Mouse (Mus musculus): ENCODE data around the gene Pgp. TPM values are rescaled to one million over a fixed set of nuclear protein-coding genes. Genes with fewer than 3 reads are reported as not detected.
"Not testable (repeated sequence)": the region's sequence is repeated elsewhere in the genome, so short reads cannot be mapped to it uniquely, and the experiment has no call there.

The Pgp gene
- total RNA-seq, 1 experiment from 2014 or later: 8.8 TPM

DNA sequence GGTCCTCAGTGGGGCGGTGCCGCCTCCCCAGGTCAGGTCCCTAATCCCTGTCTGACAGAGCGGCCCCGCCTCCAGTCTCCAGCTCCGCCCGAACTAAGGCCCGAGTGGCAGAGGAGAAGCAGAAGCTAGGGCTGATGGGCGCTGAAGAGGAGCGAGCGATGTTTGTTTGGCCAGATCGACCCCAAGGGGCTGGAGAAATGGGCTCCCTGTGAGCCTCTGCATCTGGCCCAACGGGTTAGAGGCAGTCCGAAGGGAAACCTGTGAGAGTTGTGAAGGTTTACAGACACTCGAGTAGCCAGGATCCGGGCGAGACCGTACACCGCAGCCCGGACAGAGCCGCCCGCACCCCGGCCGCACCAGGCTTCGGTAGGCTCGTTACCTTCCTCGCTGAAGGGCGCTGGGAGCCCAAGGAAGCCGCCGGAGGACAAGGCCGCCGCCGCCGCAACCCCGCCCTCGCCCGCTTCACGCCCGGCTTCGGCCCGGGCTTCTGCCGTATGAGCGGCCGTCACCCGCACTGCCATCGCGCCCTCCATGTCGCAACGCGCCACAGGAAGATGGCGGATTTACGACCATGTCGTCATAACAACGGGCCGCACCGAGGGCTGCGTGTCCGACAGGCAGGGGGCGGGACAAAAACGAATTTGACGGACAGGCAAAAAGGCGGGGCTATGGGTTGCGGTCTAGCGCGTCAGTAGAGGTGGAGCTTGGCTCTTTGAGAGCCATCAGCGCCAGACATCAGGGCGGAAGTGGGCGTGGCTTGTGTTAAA, 15.3 kb upstream of the Pgp start:
- ATAC-seq (ENCODE audit: extremely low read depth, insufficient number of reproducible peaks, low FRiP score, poor library complexity, severe bottlenecking): peak; percentile 97

DNA sequence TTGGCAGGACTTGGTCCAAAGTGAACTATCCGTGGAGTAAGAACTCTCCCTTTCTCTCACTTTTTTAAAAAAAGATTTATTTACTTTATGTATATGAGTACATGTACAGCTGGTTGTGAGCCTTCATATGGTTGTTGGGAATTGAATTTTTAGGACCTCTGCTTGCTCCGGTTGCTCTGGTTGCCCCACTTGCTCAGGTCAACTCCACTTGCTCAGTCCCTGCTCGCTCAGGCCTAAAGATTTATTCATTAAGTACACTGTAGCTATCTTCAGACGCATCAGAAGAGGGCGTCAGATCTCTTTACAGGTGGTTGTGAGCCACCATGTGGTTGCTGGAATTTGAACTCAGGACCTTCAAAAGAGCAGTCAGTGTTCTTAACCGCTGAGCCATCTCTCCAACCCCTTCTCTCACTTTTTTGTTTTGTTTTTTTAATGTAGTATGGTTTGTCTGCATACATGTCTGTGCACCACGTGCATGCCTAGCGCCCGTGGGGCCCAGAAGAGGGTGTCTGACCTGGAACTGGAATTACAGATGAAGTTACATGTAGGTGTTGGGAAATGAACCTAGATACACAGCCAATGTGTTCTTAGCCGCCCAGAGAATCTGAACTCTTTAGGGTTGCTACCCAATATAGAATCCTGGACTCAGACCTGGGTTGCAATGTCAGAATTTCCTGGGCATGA, 14.5 kb upstream of the Pgp start:
- not testable (repeated sequence) for ATAC-seq (ENCODE audit: extremely low read depth, insufficient number of reproducible peaks, low FRiP score, poor library complexity, severe bottlenecking)

GRCm38 (mm10) chr17:24461580-24461979, 8.6 kb upstream of the Pgp start:
- peak; percentile 70 for ATAC-seq (ENCODE audit: extremely low read depth, insufficient number of reproducible peaks, low FRiP score, poor library complexity, severe bottlenecking)

DNA sequence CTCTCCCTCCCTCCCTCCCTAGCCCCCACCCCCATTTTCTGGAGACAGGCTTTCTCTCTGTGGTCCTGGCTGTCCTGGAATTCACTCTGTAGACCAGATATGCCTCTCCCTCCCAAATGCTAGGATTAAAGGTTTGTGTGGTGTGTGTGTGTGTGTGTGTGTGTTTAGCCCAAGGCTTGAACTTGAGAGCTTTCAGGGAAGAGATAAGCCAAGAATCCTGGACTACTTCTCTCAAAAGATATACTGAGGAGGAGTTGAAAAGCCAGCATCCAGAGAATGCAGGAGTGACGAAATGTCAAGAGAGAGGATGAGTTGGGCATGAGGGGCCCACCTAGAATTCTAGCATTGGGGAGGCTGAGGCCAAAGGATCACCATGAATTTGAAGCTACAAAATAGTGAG, 7.3 kb upstream of the Pgp start:
- no peak for ATAC-seq (ENCODE audit: extremely low read depth, insufficient number of reproducible peaks, low FRiP score, poor library complexity, severe bottlenecking)

DNA sequence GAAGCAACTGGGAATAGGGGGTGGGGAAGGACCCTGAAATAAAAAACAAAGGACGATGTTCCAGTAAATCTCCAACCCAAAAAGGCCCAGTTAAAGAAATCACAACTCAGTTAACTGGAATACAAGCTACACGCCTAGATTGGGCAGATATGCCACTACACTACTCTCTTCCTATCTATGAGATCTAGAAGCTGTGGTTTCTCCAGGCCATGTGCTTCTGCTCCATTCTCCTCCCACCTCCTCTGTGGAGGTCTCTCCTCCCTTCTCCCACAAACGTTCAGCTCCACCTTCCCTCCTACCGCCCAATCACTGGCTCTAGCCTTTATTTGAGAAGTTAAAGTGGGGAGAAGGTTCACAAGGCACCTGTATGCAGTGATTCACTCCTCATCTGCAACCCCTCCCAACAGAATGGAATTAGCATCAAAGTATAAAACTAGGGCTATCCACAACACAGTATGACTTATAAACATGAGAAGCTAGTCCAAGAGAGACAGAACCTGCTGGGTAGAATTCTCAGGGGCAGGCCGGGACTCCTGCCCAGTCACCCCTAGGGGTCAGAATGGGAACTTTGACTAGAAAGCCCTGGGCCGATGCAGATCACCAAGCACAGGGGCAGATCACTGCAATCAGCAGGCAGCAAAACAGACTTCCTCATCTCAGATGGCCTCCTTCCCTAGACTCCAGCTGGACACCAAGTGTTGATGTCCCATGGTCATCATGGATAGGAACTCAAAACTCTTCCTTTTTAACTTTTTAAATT, 6.6 kb upstream of the Pgp start:
- ATAC-seq (ENCODE audit: extremely low read depth, insufficient number of reproducible peaks, low FRiP score, poor library complexity, severe bottlenecking): 0 out of 2 replicates have a peak, but pooled peaks have one; percentile 33

DNA sequence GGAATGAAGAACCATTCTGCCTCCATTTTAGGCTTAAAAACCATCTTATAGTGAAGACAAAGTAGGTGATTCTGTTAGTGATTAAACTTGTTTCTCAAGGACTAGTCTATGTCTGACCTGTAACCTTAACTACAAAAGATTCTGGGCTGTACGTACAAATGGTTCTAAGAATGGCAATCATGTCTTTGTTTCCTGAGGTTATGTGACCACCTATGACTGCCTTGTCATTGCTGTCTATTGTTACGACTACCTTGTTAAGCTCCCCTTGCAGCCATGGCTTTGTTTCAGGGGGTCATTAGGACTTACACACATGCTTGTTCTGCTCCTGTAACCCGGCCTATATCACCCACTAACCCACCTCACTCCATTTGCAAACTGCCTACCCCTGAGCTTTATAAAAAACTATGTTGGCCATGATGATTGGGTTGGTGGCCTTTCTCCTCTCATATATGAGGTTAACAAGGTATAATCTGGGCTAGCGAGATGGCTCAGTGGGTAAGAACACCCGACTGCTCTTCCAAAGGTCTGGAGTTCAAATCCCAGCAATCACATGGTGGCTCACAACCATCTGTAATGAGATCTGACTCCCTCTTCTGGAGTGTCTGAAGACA, 1.5 kb upstream of the Pgp start:
- ATAC-seq (ENCODE audit: extremely low read depth, insufficient number of reproducible peaks, low FRiP score, poor library complexity, severe bottlenecking): no peak

DNA sequence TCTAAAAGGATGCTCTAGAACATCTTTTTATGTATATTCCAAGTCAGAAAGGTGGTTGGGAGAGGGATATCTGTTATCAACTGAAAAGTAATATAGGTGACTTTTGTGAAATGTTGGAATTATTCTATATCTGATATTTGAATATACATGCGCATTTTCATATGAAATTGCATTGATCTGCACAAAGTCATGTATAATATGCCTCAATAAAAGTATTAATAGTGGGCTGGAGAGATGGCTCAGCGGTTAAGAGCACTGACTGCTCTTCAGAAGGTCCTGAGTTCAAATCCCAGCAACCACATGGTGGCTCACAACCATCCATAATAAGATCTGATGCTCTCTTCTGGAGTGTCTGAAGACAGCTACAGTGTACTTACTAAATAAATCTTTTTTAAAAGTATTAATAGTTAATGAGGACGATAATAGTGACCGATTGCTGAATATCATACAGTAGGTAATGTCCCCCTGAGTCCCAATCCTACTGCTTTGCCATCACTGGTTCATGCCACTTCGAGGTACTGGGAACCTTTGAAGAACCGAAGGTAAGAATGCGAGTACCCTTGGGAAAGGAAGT, 769 bp upstream of the Pgp start:
- no peak for ATAC-seq (ENCODE audit: extremely low read depth, insufficient number of reproducible peaks, low FRiP score, poor library complexity, severe bottlenecking)

DNA sequence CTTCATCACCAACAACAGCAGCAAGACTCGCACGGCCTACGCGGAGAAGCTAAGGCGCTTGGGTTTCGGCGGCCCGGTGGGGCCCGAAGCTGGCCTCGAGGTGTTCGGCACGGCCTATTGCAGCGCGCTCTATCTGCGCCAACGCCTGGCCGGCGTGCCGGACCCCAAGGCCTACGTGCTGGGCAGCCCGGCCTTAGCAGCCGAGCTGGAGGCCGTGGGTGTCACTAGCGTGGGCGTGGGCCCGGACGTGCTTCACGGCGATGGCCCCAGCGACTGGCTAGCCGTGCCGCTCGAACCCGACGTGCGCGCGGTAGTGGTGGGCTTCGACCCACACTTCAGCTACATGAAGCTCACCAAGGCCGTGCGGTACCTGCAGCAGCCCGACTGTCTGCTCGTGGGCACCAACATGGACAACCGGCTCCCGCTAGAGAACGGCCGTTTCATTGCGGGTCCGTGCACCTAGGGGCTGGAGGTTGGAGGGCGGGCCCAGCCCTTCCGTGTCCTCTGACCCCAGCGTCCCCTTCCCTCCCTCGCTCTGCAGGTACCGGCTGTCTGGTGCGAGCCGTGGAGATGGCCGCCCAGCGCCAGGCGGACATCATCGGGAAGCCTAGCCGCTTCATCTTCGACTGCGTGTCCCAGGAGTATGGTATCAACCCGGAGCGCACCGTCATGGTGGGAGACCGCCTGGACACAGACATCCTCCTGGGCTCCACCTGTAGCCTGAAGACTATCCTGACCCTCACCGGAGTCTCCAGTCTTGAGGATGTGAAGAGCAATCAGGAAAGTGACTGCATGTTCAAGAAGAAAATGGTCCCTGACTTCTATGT, 722 bp downstream of the Pgp start:
- no peak for ATAC-seq (ENCODE audit: extremely low read depth, insufficient number of reproducible peaks, low FRiP score, poor library complexity, severe bottlenecking)

- no peak for ATAC-seq (ENCODE audit: extremely low read depth, insufficient number of reproducible peaks, low FRiP score, poor library complexity, severe bottlenecking)
Observed at GRCm38 (mm10) chr17:24472512-24472911, 2.3 kb downstream of the Pgp start.

DNA sequence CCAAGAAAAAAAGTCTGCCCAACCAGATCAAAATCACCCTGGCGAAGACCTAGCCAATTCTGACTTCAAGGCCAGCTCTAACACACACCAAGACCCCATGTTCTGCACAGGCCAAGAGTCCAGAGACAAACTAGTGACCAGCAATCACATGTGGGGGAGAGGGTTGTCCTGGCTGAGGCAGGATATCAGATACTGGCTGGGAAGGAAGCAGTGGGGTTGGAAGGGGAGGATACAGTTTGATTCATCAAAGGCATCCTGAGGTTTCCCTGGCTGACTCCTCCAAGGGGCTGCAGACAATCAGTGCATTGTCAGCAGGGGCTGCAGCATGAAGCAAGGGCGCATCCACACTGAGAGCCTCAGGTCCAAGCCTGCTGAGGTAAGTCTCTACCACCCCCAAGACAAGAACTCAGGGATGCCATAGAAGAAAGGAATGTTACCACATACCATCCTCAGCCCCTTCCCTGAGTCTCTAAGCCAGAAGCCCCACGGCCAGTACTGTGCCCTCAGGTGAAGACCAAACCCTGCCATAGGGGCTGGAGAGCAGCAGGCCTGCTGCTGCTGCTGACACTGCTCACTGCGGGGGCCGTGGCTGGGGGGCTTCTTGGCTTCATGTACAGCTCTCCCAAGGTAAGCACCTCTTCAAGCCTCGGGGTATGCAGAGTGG, 3.6 kb downstream of the Pgp start, which contains the start of gene Bricd5:
TSS of gene Bricd5 (plus strand) at position 273 of the 664 bp plus-strand sequence.
- no peak for ATAC-seq (ENCODE audit: extremely low read depth, insufficient number of reproducible peaks, low FRiP score, poor library complexity, severe bottlenecking)

DNA sequence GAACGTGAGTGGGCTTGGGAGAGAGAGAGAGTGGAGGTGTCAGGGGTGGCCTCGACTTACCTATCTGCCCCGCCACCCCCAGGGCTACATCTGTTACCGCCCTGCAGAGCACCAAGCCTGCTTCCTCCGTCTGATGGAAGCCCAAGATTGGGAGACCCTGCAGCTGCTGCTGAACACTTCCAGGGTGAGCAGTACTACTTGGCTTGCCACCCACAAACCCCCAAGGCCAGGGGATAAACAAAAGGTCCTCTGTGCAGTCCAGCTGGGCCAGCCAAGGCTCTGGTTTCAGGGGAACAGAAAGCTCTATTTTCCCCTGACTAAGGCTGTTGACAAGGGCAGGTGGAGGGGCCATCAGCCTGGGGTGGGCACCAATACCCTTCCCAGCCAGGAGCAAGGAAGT, 4.4 kb downstream of the Pgp start:
- ATAC-seq (ENCODE audit: extremely low read depth, insufficient number of reproducible peaks, low FRiP score, poor library complexity, severe bottlenecking): no peak

GRCm38 (mm10) chr17:24475586-24475985, 5.4 kb downstream of the Pgp start:
- no peak for ATAC-seq (ENCODE audit: extremely low read depth, insufficient number of reproducible peaks, low FRiP score, poor library complexity, severe bottlenecking)

GRCm38 (mm10) chr17:24476022-24476776, 6.0 kb downstream of the Pgp start:
- no peak for ATAC-seq (ENCODE audit: extremely low read depth, insufficient number of reproducible peaks, low FRiP score, poor library complexity, severe bottlenecking)

- no peak for ATAC-seq (ENCODE audit: extremely low read depth, insufficient number of reproducible peaks, low FRiP score, poor library complexity, severe bottlenecking)
Observed at GRCm38 (mm10) chr17:24477053-24477984, 7.1 kb downstream of the Pgp start.

DNA sequence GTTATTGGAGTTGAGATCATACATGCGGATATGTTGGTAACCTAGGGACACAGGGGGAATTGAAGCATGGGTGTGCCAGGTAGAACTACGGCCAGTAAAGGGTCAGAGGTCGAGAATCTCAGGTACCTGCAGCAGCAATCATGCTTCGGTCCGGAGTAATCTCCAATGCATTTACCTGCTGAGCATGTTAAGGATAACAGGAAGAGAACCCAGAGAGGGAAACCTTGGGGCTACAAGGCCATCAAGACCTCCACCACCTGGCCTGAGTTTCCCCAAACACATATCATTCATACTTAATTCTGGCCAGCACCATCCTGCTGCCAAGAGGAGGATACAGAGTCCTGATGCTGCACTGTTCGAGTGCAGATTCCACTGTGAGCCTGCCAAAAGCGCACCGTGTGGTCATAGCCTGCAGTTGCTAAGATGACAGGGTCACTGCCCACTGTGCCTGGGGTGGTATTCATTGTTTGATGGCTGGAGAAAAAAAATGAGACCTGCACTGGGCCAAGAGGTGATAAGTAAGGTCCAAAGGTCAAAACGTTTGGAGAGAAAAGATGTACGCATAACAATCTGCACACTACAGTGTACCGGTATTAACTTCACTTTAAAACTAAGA, 7.9 kb downstream of the Pgp start:
- ATAC-seq (ENCODE audit: extremely low read depth, insufficient number of reproducible peaks, low FRiP score, poor library complexity, severe bottlenecking): no peak
